Mouse (Mus musculus): ENCODE data around the gene Aamp.

Gene Aamp

GRCm38 (mm10) chr1:74300347-74301110 is 16.0 kb upstream of the Aamp start:
- WGBS, result 69% methylated on average over 6 of the region's 6 CpGs

DNA sequence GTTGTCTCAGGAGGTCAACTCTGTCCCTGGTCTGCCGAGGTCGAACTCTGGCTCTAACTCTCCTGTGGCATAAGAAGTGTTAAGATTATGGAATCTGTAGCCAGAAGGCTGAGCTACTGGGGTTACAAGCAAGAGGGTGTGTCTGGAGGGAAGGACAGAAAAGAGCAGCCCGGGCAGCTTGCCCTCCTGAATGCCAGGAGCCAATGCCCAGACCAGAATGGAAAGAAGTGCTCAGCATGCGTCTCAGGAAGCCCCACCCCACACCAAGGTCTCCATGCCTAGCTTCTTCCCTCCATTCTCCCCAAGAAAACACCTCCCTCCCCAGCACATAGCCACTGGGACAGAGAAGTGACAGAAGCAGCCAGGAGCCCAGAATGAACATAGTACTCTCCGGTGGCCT is 14.5 kb upstream of the Aamp start:
- 51% methylated on average over 5 of the region's 5 CpGs for WGBS

DNA sequence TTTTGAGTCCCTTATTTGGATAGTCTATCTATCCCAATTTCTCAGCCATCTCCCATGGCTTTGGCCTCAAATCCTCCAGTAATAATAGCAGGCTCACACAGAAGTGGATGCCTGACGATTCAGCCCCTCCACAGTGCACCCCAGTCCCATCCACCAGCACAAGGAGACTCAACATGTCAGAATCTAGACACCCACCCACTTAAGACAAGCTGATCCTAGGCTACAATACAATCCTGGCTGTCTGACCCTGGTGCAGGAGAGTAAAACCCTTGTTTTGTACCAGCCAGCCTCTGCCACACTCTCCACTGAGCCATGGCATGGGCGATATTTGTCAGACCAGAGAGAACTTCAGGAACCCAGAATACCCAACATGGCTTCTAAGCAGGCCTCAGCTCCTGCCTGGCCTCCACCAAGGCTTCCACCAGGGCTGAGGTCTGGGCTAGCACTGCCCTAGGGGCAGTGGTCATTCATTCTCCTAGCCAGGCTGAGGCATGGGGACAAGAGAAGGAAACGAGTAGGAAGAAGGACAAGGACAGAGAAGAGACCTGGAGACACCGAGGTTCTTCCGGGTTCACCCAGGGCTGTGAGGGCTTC is 13.7 kb upstream of the Aamp start:
- WGBS, result 78% methylated on average over 5 of the region's 5 CpGs

GRCm38 (mm10) chr1:74297269-74297668 is 12.7 kb upstream of the Aamp start:
- 70% methylated on average over 3 of the region's 3 CpGs for WGBS

- 65% methylated on average over 6 of the region's 6 CpGs for WGBS
Observed at GRCm38 (mm10) chr1:74296477-74296876, 11.9 kb upstream of the Aamp start.

DNA sequence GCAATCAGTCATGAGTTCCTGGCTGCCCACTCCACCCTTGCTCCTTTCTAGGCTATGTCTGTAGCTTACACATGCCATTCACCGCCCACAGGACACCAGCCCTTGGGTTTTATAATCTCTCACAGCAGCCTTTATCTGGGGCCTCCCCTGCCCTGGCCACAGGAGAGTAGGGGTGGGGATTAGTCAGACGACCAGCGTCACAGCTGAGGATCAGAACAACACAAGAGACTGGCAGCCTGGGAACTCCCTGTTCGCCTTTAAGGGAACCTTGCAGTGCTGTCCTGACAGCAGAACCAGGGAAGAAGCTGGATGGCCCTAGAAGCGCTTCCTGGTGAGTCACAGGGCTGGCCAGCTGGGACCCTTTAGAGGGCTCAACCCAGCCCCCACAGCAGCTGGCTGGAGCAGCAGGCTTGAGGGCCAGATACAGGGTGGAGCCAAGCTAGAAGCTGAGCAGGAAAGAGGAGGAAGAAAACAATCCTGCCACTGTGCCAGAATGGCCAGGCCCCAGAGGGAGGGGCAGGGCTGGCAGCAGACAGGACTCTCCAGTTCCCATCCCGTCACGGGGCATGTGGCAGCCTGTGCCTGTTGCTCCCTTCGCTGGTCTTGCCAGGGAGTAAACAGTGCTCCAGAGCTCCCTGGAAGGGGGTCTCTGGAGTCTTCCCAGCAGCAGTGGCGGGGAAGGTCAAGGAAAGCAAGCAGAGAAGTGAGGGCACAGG is 11.1 kb upstream of the Aamp start:
- WGBS, result 21% methylated on average over 9 of the region's 9 CpGs

GRCm38 (mm10) chr1:74294733-74295455 is 10.4 kb upstream of the Aamp start:
- WGBS, result 64% methylated on average over 6 of the region's 6 CpGs

DNA sequence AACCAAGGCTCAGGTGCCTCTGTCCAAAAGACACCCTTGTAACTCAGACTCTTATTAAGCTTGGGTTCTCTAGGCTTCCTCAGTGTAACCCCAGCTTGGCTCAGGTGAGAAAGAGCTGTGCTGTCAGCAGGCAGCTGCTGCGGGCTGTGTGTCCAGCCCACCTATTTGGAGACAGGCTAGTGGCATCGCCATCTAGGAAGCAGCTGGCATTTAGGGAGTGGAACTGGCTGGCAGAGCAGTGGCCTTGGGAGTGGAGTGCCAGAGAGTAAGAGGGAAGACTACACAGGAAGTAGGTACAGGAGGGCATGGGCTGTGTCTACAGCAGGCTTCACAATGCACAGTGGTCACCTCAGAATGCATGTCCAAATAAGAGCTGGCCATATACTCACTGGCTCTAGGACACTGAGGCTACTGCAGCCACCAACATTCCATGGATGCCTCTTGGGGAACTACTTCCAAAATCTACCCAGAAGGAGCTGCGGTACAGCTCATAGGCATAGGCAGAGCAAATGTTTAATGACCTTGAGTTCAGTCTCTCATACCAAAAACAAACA is 9.6 kb upstream of the Aamp start:
- 71% methylated on average over 3 of the region's 3 CpGs for WGBS

DNA sequence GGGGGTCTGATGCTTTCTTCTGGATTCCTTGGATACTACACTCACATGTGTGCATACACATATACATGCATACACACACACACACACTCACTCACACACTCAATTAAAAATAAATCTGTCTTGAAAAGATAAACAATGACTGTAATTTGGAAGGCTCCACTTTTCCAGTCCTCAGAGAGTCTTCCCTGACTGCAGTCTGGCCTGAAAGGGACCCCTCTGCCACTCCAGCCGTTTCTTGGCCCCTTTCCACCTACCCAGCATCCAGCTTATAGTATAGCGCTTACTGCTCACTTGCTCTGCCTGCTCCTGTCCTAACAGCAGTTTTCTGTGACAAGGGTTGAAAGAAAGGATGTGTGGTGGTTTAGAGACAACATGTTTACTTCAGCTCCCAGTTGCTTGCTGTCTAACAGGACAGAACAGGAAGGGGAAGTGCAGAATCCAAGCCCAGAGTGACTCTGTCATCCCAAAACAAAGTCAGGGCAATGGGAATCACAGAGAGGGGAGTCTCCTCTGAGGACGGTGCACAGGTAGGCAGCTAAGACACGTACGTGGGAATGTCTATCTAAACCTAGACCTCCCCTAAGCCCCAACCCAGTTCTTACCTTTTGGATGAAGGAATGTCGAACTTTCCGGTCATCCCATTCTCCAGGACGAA is 8.9 kb upstream of the Aamp start:
- WGBS, result 82% methylated on average over 8 of the region's 8 CpGs

- WGBS, result 62% methylated on average over 11 of the region's 11 CpGs
Observed at GRCm38 (mm10) chr1:74292331-74293020, 7.9 kb upstream of the Aamp start.

- 77% methylated on average over 5 of the region's 5 CpGs for WGBS
Observed at GRCm38 (mm10) chr1:74290141-74290540, 5.6 kb upstream of the Aamp start.

- WGBS, result 73% methylated on average over 2 of the region's 2 CpGs
Observed at GRCm38 (mm10) chr1:74289740-74290139, 5.2 kb upstream of the Aamp start.

- WGBS, result 70% methylated on average over 9 of the region's 9 CpGs
Observed at GRCm38 (mm10) chr1:74289248-74289647, 4.7 kb upstream of the Aamp start.

- 70% methylated on average over 4 of the region's 4 CpGs for WGBS
Observed at GRCm38 (mm10) chr1:74288327-74288726, 3.8 kb upstream of the Aamp start.

DNA sequence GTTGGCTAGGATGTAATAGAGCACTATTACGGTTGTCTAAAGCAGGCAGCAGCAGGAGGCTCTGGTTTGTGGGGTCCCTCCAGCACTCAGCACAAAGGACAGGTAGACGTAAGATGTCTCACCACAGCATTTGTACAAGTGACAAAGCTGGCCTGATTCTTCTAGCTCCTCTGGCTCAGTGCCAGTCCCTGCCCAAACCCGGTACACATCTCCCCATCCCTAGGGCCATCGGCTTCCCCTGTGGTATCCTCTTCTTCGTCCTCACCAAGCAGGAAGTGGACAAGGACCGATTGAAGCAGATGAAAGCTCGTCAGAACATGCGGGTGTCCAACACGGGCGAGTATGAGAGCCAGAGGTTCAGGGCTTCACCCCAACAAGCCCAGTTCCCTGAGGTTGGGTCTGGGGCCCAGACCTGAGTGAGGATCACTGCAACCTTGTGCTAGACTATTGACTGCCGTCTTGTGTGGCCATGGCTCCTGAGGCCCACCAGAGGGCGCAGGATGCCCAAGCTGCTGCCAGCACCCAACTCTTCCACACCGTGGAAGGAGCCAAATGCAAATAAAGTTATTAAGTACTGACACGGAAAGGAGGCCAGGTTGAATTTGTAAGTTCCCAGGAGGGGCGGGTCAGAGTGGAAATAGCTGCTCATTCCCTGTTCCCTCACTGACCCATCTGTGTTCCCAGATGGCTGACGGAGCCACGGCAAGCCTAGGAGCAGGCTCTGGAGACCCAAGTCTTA is 2.5 kb upstream of the Aamp start:
- 47% methylated on average over 16 of the region's 17 CpGs for WGBS

DNA sequence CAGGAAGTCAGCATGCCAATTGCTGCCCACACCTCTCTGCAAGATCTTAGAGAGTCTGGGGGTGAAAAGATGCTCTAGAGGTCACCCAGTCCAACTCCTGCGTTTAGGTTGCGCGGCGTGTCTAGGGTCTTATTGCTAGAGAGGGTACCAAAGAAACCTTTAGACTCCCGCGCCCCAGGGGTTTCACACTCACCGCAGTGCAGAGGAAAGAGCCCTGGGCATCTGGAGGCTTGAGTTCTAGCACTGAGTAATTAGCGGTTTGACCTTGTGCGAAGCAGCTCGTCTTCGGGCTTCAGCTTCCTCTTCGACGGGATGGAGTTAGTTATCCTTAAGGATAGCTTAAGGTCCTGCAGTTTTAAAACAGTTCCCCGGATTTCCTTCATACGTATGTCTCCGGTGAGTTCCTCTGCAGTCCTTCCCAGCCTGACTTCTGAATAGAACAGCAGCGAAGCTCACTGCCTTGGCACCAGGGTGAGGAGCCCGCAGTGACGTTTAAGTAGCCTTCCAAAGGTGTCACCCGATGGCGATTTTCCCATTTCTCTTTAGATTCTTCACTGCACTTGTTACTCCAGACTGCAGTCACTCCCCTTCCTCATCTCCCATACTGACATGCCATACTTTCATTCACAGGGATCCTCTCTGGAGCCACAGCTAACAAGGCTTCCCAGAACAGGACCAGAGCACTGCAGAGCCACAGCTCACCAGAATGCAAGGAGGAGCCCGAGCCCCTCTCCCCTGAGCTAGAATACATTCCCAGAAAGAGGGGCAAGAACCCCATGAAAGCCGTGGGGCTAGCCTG is 873 bp upstream of the Aamp start:
- 2% methylated on average over 23 of the region's 23 CpGs for WGBS

DNA sequence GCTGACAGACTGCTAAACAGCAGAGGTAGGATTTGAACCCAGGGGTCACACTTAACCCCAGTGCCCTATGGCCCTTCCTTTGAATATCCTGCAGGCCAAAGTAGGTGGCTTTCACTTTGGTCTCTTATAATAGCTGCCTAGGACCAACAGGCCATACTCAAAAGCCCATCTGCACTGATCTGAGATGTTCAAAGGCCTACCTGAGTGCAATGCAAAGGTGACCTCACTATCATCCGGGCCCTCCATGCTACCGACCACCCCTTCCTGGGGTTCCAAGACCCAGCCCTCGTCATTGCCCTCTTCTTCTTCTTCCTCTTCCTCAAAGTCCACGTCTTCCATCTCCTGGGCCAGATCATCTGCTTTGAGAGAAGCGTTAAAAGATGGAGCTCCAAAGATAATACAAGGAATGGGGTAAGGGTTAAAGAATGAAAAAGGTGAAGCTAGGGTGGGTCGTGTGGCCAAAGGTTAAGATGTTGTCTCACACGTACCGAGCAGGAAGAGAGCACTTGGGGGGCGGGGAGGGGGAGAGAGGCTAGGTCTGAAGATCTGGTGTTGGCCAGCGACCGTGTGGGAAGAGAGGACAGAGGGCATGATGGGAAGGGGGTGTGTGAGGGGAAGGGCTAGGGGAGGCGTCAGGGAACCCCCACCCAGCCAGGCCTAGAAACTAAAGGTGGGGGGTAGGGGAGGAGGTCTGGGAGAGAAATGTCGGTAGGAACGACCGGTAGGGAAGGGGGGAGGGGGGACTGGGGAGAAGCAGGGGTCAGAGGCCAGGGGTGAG is 663 bp downstream of the Aamp start:
- WGBS, result 11% methylated on average over 15 of the region's 15 CpGs

- WGBS, result 82% methylated on average over 10 of the region's 10 CpGs
Observed at GRCm38 (mm10) chr1:74282896-74283625, 1.5 kb downstream of the Aamp start.

Data from cerebral cortex, adult 2 months (tissue).